Mouse (Mus musculus): ENCODE measurements around the gene Gna15. TPM values are rescaled to one million over a fixed set of nuclear protein-coding genes. Genes with fewer than 3 reads are reported as not detected.

Gene Gna15
- polyA plus RNA-seq, 1 experiment: 3.4 TPM

DNA sequence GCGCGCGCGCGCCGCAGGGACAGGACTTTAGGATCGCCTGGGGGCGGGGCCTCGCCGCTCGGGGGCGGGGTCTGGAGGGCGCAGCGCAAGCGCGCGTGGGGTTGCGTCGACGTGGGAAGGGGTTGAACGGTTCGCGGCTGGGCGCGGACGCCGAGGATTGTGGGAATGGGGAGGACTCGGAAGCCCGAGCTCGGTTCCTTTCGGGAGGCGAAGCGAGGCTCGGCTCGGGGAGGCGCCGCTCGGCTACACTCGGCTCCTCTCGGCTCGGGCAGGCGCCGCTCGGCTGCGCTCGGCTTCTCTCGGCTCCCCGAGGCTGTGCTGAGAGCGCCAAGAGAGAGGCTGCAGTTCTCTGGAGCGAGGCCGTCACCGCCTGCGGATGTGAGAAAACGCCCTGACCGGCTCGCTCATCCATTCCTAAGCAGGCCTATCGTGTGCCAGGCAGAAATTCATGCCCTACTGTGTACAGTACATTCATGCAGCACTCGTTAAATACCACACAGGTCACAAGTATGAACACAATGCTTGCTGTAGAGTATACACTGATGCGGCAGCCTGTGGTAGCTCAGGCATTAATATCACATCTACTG, 21.2 kb upstream of the Gna15 start, which contains the start of gene Gna11:
Gna11 (minus strand) TSS at position 30 of the 587 bp plus-strand sequence.
- Histone ChIP-seq H3K27ac (ENCODE audit: insufficient read depth, low read length) (peak within 1 kb of the TSS; percentile 92), H3K4me1 (ENCODE audit: control insufficient read depth, insufficient read depth, low read length) (peaks cover 7% of the 10 kb centered on the region), H3K4me3 (ENCODE audit: insufficient read depth, low read length) (peak within 1 kb of the TSS; percentile 100)
- TF ChIP-seq POLR2A (IDR thresholded peaks at IDR 0.05; ENCODE audit: extremely low read depth, insufficient read depth, low read length): peak; percentile 62; the same call in 1 of the 2 replicates
- TF ChIP-seq CTCF (IDR thresholded peaks at IDR 0.05; ENCODE audit: extremely low read depth, insufficient read depth, low read length): no peak

- Histone ChIP-seq H3K27ac (ENCODE audit: insufficient read depth, low read length) (peak overlapping the region; percentile 92), H3K4me3 (ENCODE audit: insufficient read depth, low read length) (peak overlapping the region; percentile 100), H3K4me1 (ENCODE audit: control insufficient read depth, insufficient read depth, low read length) (peaks cover 9% of the 10 kb centered on the region)
- TF ChIP-seq POLR2A (IDR thresholded peaks at IDR 0.05; ENCODE audit: extremely low read depth, insufficient read depth, low read length): peak; percentile 32; the same call in 1 of the 2 replicates
- no peak for TF ChIP-seq CTCF (IDR thresholded peaks at IDR 0.05; ENCODE audit: extremely low read depth, insufficient read depth, low read length)
Measured at GRCm38 (mm10) chr10:81544296-81545160, 20.5 kb upstream of the Gna15 start.

- Histone ChIP-seq H3K27ac (ENCODE audit: insufficient read depth, low read length) (no peak overlapping the region), H3K4me3 (ENCODE audit: insufficient read depth, low read length) (peak overlapping the region; percentile 100), H3K4me1 (ENCODE audit: control insufficient read depth, insufficient read depth, low read length) (peaks cover 9% of the 10 kb centered on the region)
- TF ChIP-seq POLR2A (IDR thresholded peaks at IDR 0.05; ENCODE audit: extremely low read depth, insufficient read depth, low read length): no peak
- TF ChIP-seq CTCF (IDR thresholded peaks at IDR 0.05; ENCODE audit: extremely low read depth, insufficient read depth, low read length): no peak
Measured at GRCm38 (mm10) chr10:81543633-81544032, 19.6 kb upstream of the Gna15 start.

DNA sequence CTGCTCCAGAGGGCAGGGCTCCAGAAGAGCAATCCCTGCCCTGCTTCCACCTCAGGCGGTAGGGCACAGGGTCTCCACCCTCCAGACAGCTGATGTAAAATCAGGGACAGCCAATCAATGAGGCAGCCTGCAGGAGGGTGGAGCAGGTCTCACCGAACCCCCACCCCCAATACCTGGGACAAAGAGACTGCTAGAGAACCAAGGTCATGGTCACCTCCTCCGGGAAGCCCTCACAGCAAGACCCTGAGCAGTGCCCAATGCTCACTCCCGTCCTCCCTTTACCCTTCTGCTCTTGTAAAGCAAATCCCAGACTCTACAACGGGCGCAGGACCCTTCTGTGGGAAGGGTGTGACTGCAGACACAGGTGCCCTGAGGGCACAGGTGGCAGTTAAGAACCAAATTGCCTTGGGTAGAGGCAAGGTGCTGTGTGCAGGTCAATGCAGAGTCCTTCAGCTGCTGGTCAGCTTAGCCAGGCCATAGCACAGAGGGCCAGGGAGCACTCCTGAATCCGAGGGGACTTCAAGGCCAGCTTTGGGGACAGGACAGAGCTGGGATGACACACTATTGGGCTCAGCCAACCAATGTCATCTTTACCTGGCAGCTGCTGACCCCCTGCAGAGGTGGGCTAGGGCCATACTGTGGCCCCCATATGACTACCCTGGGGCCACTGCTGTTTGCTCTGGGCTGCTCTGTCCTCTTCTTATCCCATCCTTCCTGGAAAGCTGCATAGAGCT, 18.9 kb upstream of the Gna15 start:
- Histone ChIP-seq H3K4me3 (ENCODE audit: insufficient read depth, low read length) (no peak overlapping the region; the same call in 1 of the 2 replicates), H3K4me1 (ENCODE audit: control insufficient read depth, insufficient read depth, low read length) (peaks cover 10% of the 10 kb centered on the region), H3K27ac (ENCODE audit: insufficient read depth, low read length) (no peak overlapping the region)
- TF ChIP-seq CTCF (IDR thresholded peaks at IDR 0.05; ENCODE audit: extremely low read depth, insufficient read depth, low read length) (no peak), POLR2A (IDR thresholded peaks at IDR 0.05; ENCODE audit: extremely low read depth, insufficient read depth, low read length) (no peak)

GRCm38 (mm10) chr10:81541803-81542202, 17.8 kb upstream of the Gna15 start:
- H3K4me1 ChIP-seq (ENCODE audit: control insufficient read depth, insufficient read depth, low read length): peaks cover 10% of the 10 kb centered on the region
- no peak overlapping the region; the same call in 1 of the 2 replicates for H3K4me3 ChIP-seq (ENCODE audit: insufficient read depth, low read length)
- TF ChIP-seq POLR2A (IDR thresholded peaks at IDR 0.05; ENCODE audit: extremely low read depth, insufficient read depth, low read length) (no peak), CTCF (IDR thresholded peaks at IDR 0.05; ENCODE audit: extremely low read depth, insufficient read depth, low read length) (no peak)
- peak overlapping the region; percentile 60 for H3K27ac ChIP-seq (ENCODE audit: insufficient read depth, low read length)

- Histone ChIP-seq H3K4me3 (ENCODE audit: insufficient read depth, low read length) (no peak overlapping the region), H3K27ac (ENCODE audit: insufficient read depth, low read length) (peak overlapping the region; percentile 16; the same call in 1 of the 2 replicates), H3K4me1 (ENCODE audit: control insufficient read depth, insufficient read depth, low read length) (peaks cover 10% of the 10 kb centered on the region)
- TF ChIP-seq POLR2A (IDR thresholded peaks at IDR 0.05; ENCODE audit: extremely low read depth, insufficient read depth, low read length) (no peak), CTCF (IDR thresholded peaks at IDR 0.05; ENCODE audit: extremely low read depth, insufficient read depth, low read length) (no peak)
Measured at GRCm38 (mm10) chr10:81541363-81541762, 17.3 kb upstream of the Gna15 start.

GRCm38 (mm10) chr10:81538321-81539048, 14.5 kb upstream of the Gna15 start:
- Histone ChIP-seq H3K4me3 (ENCODE audit: insufficient read depth, low read length) (no peak overlapping the region), H3K4me1 (ENCODE audit: control insufficient read depth, insufficient read depth, low read length) (peaks cover 11% of the 10 kb centered on the region), H3K27ac (ENCODE audit: insufficient read depth, low read length) (no peak overlapping the region)
- TF ChIP-seq POLR2A (IDR thresholded peaks at IDR 0.05; ENCODE audit: extremely low read depth, insufficient read depth, low read length) (no peak), CTCF (IDR thresholded peaks at IDR 0.05; ENCODE audit: extremely low read depth, insufficient read depth, low read length) (no peak)

DNA sequence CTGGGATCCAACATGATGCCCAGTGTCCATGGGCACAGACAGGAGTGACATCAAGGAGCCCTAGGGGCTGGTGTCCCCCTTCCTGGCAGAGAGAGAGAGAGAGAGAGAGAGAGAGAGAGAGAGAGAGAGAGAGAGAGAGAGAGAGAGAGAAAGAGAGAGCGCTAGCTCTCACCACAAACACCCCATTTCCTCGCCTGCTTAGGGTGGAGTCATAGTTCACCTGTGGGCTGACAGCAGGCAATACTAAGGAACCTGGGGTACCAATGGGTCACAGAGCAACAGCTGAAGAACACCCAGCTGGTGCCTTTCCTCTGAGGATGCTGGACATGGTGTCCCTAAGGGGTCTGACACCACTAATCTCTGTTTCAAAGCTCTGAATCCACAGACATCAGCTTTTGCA, 13.4 kb upstream of the Gna15 start:
- H3K4me1 ChIP-seq (ENCODE audit: control insufficient read depth, insufficient read depth, low read length): peaks cover 6% of the 10 kb centered on the region
- no peak overlapping the region for H3K4me3 ChIP-seq (ENCODE audit: insufficient read depth, low read length)
- H3K27ac ChIP-seq (ENCODE audit: insufficient read depth, low read length): no peak overlapping the region
- TF ChIP-seq POLR2A (IDR thresholded peaks at IDR 0.05; ENCODE audit: extremely low read depth, insufficient read depth, low read length): no peak

DNA sequence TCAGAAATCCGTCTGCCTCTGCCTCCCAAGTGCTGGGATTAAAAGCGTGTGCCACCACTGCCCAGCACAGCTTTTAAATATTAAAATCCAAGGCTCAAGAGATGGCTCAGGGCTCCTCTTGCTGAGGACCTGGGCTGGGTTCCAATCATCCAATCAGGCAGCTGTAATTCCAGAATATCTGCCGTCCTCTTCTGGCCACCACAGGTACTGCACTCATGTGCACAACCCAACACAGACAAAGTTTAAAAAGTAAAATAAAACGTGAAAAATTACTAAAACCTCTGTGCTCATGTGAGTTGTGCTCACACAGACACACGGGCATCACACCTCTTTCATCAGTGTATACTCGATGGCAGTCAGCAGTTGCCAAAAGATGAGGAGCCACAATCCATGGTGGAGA, 12.7 kb upstream of the Gna15 start:
- TF ChIP-seq POLR2A (IDR thresholded peaks at IDR 0.05; ENCODE audit: extremely low read depth, insufficient read depth, low read length) (no peak), CTCF (IDR thresholded peaks at IDR 0.05; ENCODE audit: extremely low read depth, insufficient read depth, low read length) (peak; percentile 36)
- peaks cover 6% of the 10 kb centered on the region for H3K4me1 ChIP-seq (ENCODE audit: control insufficient read depth, insufficient read depth, low read length)

More for the DNA sequence above, 12.7 kb upstream of the Gna15 start:
- no peak overlapping the region for H3K4me3 ChIP-seq (ENCODE audit: insufficient read depth, low read length)
- H3K27ac ChIP-seq (ENCODE audit: insufficient read depth, low read length): no peak overlapping the region

Measured in cortical plate, adult 2 months (tissue).